Mouse (Mus musculus) lung, postnatal 0 days (tissue): ENCODE measurements around the gene Crebrf.

Source experiments
- CTCF ChIP-seq: IDR thresholded peaks from 2 replicates; pipeline ENCODE4 v1.5.1; 2016; ENCODE audit warnings: antibody characterized with exemption, mild to moderate bottlenecking
- EP300 ChIP-seq: IDR thresholded peaks from 2 replicates; pipeline ENCODE4 v1.6.1; 2016; ENCODE audit warnings: antibody characterized with exemption, mild to moderate bottlenecking, control low read depth

DNA sequence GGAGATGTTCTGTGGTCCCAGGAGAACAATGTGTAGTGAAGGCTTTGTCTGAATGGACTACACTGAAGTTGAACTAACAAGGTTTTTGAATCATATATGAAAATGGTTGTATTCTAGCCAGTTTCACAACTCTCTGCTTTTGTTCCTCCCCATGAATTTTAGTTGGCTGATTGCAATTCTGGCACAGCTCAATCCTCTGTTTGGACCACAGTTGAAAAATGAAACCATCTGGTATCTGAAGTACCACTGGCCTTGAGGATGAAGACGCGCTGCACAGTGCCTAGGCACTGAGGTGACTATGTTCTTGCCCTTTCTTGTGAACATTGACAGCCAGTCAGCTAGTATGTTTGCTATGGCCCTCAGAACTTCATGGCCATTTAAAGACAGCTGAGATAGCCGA, 20.3 kb upstream of the Crebrf start:
- TF ChIP-seq CTCF (no peak), EP300 (no peak)
